Mouse (Mus musculus) myocyte (in vitro differentiated cells): ENCODE results near the gene Prex1.

Experiments
- CEBPB ChIP-seq: IDR thresholded peaks from 2 replicates; pipeline ENCODE4 v1.6.1; 2011; ENCODE audit warnings: mild to moderate bottlenecking, moderate library complexity; ENCODE audit not compliant: poor library complexity, insufficient read depth, severe bottlenecking
- E2F4 ChIP-seq: IDR thresholded peaks from one replicate; pipeline ENCODE4 v1.6.1; 2011; ENCODE audit warnings: mild to moderate bottlenecking, control low read depth, moderate library complexity; ENCODE audit not compliant: insufficient read depth
- MAX ChIP-seq: IDR thresholded peaks from one replicate; pipeline ENCODE4 v1.6.1; 2011; ENCODE audit warnings: low read depth, mild to moderate bottlenecking, control low read depth
- MYOD1 ChIP-seq, 3 experiments: IDR thresholded peaks; one replicate each; pipeline ENCODE4 v1.6.1; 2011; ENCODE audit warnings: control low read depth in 2 of 3, low read depth in 2 of 3, mild to moderate bottlenecking in 2 of 3, moderate library complexity in 1 of 3; ENCODE audit not compliant: insufficient read length in 2 of 3, control insufficient read depth in 1 of 3
- MYOG ChIP-seq, 3 experiments: IDR thresholded peaks; one replicate each; pipeline ENCODE4 v1.6.1; 2011; ENCODE audit warnings: control low read depth in 2 of 3, low read depth in 2 of 3, mild to moderate bottlenecking in 2 of 3; ENCODE audit not compliant: insufficient read length in 2 of 3, control insufficient read depth in 1 of 3, insufficient read depth in 1 of 3
- POLR2A ChIP-seq: IDR thresholded peaks from one replicate; pipeline ENCODE4 v1.6.1; 2011; ENCODE audit warnings: low read depth, mild to moderate bottlenecking, control low read depth, moderate library complexity; ENCODE audit not compliant: insufficient read length
- POLR2AphosphoS2 ChIP-seq: IDR thresholded peaks from one replicate; pipeline ENCODE4 v1.6.1; 2011; ENCODE audit warnings: low read depth, control low read depth; ENCODE audit not compliant: insufficient read length
- SRF ChIP-seq: IDR thresholded peaks from one replicate; pipeline ENCODE4 v1.6.1; 2011; ENCODE audit warnings: low read depth; ENCODE audit not compliant: control insufficient read depth, insufficient read length
- TCF12 ChIP-seq: IDR thresholded peaks from one replicate; pipeline ENCODE4 v1.6.1; 2011; ENCODE audit warnings: mild to moderate bottlenecking, control low read depth; ENCODE audit not compliant: poor library complexity, insufficient read depth, severe bottlenecking
- TCF3 ChIP-seq: IDR thresholded peaks from one replicate; pipeline ENCODE4 v1.6.1; 2011; ENCODE audit warnings: low read depth, control low read depth; ENCODE audit not compliant: insufficient read length
- USF1 ChIP-seq: IDR thresholded peaks from one replicate; pipeline ENCODE4 v1.6.1; 2011; ENCODE audit warnings: low read depth, mild to moderate bottlenecking, control low read depth, moderate library complexity

GRCm38 (mm10) chr2:166658380-166658779 lies 55.3 kb downstream of the Prex1 start:
- no peak for TF ChIP-seq USF1
- no peak for TF ChIP-seq POLR2A
- TF ChIP-seq E2F4: no peak
- no peak for TF ChIP-seq MYOG (IDR thresholded peaks at IDR 0.05; ENCODE audit: control insufficient read depth in 1 of 3, insufficient read depth in 1 of 3, insufficient read length in 2 of 3, low read depth in 2 of 3)
- no peak for TF ChIP-seq CEBPB
- no peak for TF ChIP-seq SRF
- TF ChIP-seq TCF3: no peak
- TF ChIP-seq TCF12: no peak
- TF ChIP-seq MAX: no peak
- no peak for TF ChIP-seq POLR2AphosphoS2
- TF ChIP-seq MYOD1 (IDR thresholded peaks at IDR 0.05; ENCODE audit: control insufficient read depth in 1 of 3, insufficient read length in 2 of 3, low read depth in 2 of 3): no peak
